Mouse (Mus musculus) spleen, adult 2 months (tissue): ENCODE measurements at regions not wholly inside any gene's neighbourhood (a gene's known extent, or its start where the extent isn't known, plus 50 kb on each side); places are given as distances from the start of the nearest gene placed in this dataset.

Experiments used
- DNase-seq, 2 experiments: peaks; one replicate each; pipeline versions ENCODE4 v3.0.0 to v3.0.0-alpha.2; 2012 to 2021; ENCODE audit warnings: low spot score in 2 of 2, low read depth in 1 of 2
- H3K27ac ChIP-seq: fragments of 200-500 bp; 2 replicates; pipeline ENCODE4 v1.5.1; 2012; ENCODE audit warnings: low read length, inconsistent platforms; ENCODE audit not compliant: insufficient read depth
- H3K27me3 ChIP-seq: fragments of 200-500 bp; 2 replicates; pipeline ENCODE4 v1.6.1; 2012; ENCODE audit warnings: mild to moderate bottlenecking, moderate library complexity, low read length, inconsistent platforms; ENCODE audit not compliant: control insufficient read depth, insufficient read depth
- H3K36me3 ChIP-seq: fragments of 200-500 bp; 2 replicates; pipeline ENCODE4 v1.6.1; 2012; ENCODE audit warnings: mild to moderate bottlenecking, low read length, inconsistent platforms; ENCODE audit not compliant: control insufficient read depth, insufficient read depth
- H3K4me1 ChIP-seq: fragments of 200-500 bp; 2 replicates; pipeline ENCODE4 v1.6.1; 2011; ENCODE audit warnings: inconsistent platforms; ENCODE audit not compliant: control insufficient read depth, insufficient read depth, insufficient read length
- H3K4me3 ChIP-seq: fragments of 200-500 bp; 2 replicates; pipeline ENCODE4 v1.5.1; 2011; ENCODE audit warnings: mild to moderate bottlenecking, inconsistent platforms; ENCODE audit not compliant: insufficient read depth, insufficient read length; ENCODE audit errors: extremely low read depth
- CTCF ChIP-seq: fragments of 200-500 bp; IDR thresholded peaks from 2 replicates; pipeline ENCODE4 v1.5.1; 2011; ENCODE audit warnings: mild to moderate bottlenecking, inconsistent platforms; ENCODE audit not compliant: insufficient read depth, insufficient read length, insufficient replicate concordance; ENCODE audit errors: extremely low read depth
- POLR2A ChIP-seq: fragments of 200-500 bp; IDR thresholded peaks from 2 replicates; pipeline ENCODE4 v1.6.1; 2011; ENCODE audit warnings: low read depth, low read length, inconsistent platforms
- WGBS: fragments of 180-500 bp; shearing (Covaris S2); methylation state at CpG from one replicate; pipeline ENCODE4 v1.1.7; 2018; 5-methylcytosine and 5-hydroxymethylcytosine counted together

- 84% methylated on average over 9 of the region's 9 CpGs for WGBS
- no peak for TF ChIP-seq POLR2A
- no peak for TF ChIP-seq CTCF
- no peaks in the 10 kb centered on the region for H3K4me1 ChIP-seq
- no peaks in the 10 kb centered on the region for H3K36me3 ChIP-seq
- no peak overlapping the region for H3K4me3 ChIP-seq
- H3K27ac ChIP-seq = no peak overlapping the region
- H3K27me3 ChIP-seq = no peaks in the 10 kb centered on the region
- DNase-seq = no peak
These were observed 816.5 kb upstream of the Car8 start for GRCm38 (mm10) chr4:9055266-9055820.

- Histone ChIP-seq H3K4me1 (no peaks in the 10 kb centered on the region), H3K4me3 (no peak overlapping the region), H3K36me3 (no peaks in the 10 kb centered on the region), H3K27me3 (no peaks in the 10 kb centered on the region), H3K27ac (no peak overlapping the region)
- no peak for DNase-seq
- 78% methylated on average over 1 of the region's 1 CpGs for WGBS
- TF ChIP-seq CTCF (no peak), POLR2A (no peak)
These were observed 810.0 kb upstream of the Car8 start for GRCm38 (mm10) chr4:9048817-9049216.

- DNase-seq = no peak
- Histone ChIP-seq H3K4me3 (no peak overlapping the region), H3K36me3 (no peaks in the 10 kb centered on the region), H3K27me3 (no peaks in the 10 kb centered on the region), H3K27ac (no peak overlapping the region), H3K4me1 (no peaks in the 10 kb centered on the region)
- TF ChIP-seq CTCF (no peak), POLR2A (no peak)
- 84% methylated on average over 4 of the region's 4 CpGs for WGBS
These were observed 808.3 kb upstream of the Car8 start for GRCm38 (mm10) chr4:9047151-9047550.

- no peak for TF ChIP-seq CTCF
- TF ChIP-seq POLR2A = no peak
- Histone ChIP-seq H3K4me1 (no peaks in the 10 kb centered on the region), H3K4me3 (no peak overlapping the region), H3K36me3 (no peaks in the 10 kb centered on the region), H3K27me3 (no peaks in the 10 kb centered on the region), H3K27ac (no peak overlapping the region)
- no peak for DNase-seq
- WGBS = 88% methylated on average over 14 of the region's 14 CpGs
These were observed 807.6 kb upstream of the Car8 start for GRCm38 (mm10) chr4:9046436-9046835.

GRCm38 (mm10) chr4:9046030-9046429, 807.2 kb upstream of the Car8 start:
- WGBS = 80% methylated on average over 4 of the region's 4 CpGs
- H3K36me3 ChIP-seq = no peaks in the 10 kb centered on the region
- H3K4me1 ChIP-seq = no peaks in the 10 kb centered on the region
- DNase-seq = no peak
- no peak overlapping the region for H3K27ac ChIP-seq
- TF ChIP-seq CTCF = no peak
- TF ChIP-seq POLR2A = no peak
- H3K27me3 ChIP-seq = no peaks in the 10 kb centered on the region
- H3K4me3 ChIP-seq = no peak overlapping the region

- WGBS = 81% methylated on average over 4 of the region's 4 CpGs
- H3K27me3 ChIP-seq = no peaks in the 10 kb centered on the region
- H3K4me1 ChIP-seq = no peaks in the 10 kb centered on the region
- DNase-seq = no peak
- TF ChIP-seq POLR2A (no peak), CTCF (no peak)
- no peaks in the 10 kb centered on the region for H3K36me3 ChIP-seq
- no peak overlapping the region for H3K27ac ChIP-seq
- H3K4me3 ChIP-seq = no peak overlapping the region
These were observed 797.2 kb upstream of the Car8 start for GRCm38 (mm10) chr4:9036005-9036404.

GRCm38 (mm10) chr4:9035350-9035749, 796.5 kb upstream of the Car8 start:
- no peak overlapping the region for H3K4me3 ChIP-seq
- no peaks in the 10 kb centered on the region for H3K36me3 ChIP-seq
- H3K27me3 ChIP-seq = no peaks in the 10 kb centered on the region
- TF ChIP-seq POLR2A (no peak), CTCF (no peak)
- DNase-seq = no peak
- H3K27ac ChIP-seq = no peak overlapping the region
- WGBS = 74% methylated on average over 4 of the region's 4 CpGs
- H3K4me1 ChIP-seq = no peaks in the 10 kb centered on the region
